Mouse (Mus musculus) cortical plate, adult 2 months (tissue): ENCODE measurements around the gene Tpi1.

Source experiments
- CTCF ChIP-seq: fragments of 200-500 bp; IDR thresholded peaks from 2 replicates; pipeline ENCODE4 v1.5.1; 2011; ENCODE audit warnings: mild to moderate bottlenecking, control low read depth, low read length; ENCODE audit not compliant: insufficient read depth; ENCODE audit errors: extremely low read depth
- POLR2A ChIP-seq: fragments of 200-500 bp; IDR thresholded peaks from 2 replicates; pipeline ENCODE4 v1.6.1; 2011; ENCODE audit warnings: mild to moderate bottlenecking, low read length, control low read depth; ENCODE audit not compliant: insufficient read depth; ENCODE audit errors: extremely low read depth

GRCm38 (mm10) chr6:124813496-124813895, 600 bp downstream of the Tpi1 start:
- no peak for TF ChIP-seq CTCF
- TF ChIP-seq POLR2A, result peak; percentile 70; the same call in 1 of the 2 replicates
